Mouse (Mus musculus) limb, embryonic 14.5 days (tissue): ENCODE data around the gene Hist1h2ac. TPM values are rescaled to one million over a fixed set of nuclear protein-coding genes. Genes with fewer than 3 reads are reported as not detected.
A peak's percentile ranks its signal among the peaks of the same experiment; 100 is the strongest.
"Not testable (repeated sequence)": the region's sequence is repeated elsewhere in the genome, so short reads cannot be mapped to it uniquely, and the experiment has no call there.

Experiments used
- ATAC-seq: fragments of 200-750 bp; cut with Nextera tagmentation; 2 replicates; pipeline ENCODE4 v1.8.0; 2017; ENCODE audit warnings: low read depth, moderate number of reproducible peaks, moderate TSS enrichment; ENCODE audit not compliant: low FRiP score
- DNase-seq: peaks from one replicate; pipeline ENCODE4 v3.0.0-alpha.2; 2015; ENCODE audit warnings: low spot score
- H3K27ac ChIP-seq: fragments of 300-500 bp; sonication (generic); replicated peaks from 2 replicates; pipeline ENCODE4 v1.5.1; 2014; ENCODE audit warnings: low read depth, mild to moderate bottlenecking, low read length, moderate library complexity, mixed read lengths
- H3K27me3 ChIP-seq: fragments of 300-500 bp; sonication (generic); 2 replicates; pipeline ENCODE4 v1.6.1; 2014; ENCODE audit warnings: low read length, mixed read lengths; ENCODE audit not compliant: control insufficient read depth, insufficient read depth
- H3K36me3 ChIP-seq: fragments of 300-500 bp; sonication (generic); 2 replicates; pipeline ENCODE4 v1.6.1; 2014; ENCODE audit warnings: mild to moderate bottlenecking, low read length, moderate library complexity, mixed read lengths; ENCODE audit not compliant: control insufficient read depth, insufficient read depth
- H3K4me1 ChIP-seq: fragments of 300-500 bp; sonication (generic); 2 replicates; pipeline ENCODE4 v1.6.1; 2014; ENCODE audit warnings: antibody characterized with exemption, low read length, mixed read lengths; ENCODE audit not compliant: control insufficient read depth, insufficient read depth
- H3K4me2 ChIP-seq: fragments of 300-500 bp; sonication (generic); replicated peaks from 2 replicates; pipeline ENCODE4 v1.6.1; 2014; ENCODE audit warnings: low read depth, mild to moderate bottlenecking, low read length, moderate library complexity; ENCODE audit not compliant: severe bottlenecking
- H3K4me3 ChIP-seq: fragments of 300-500 bp; sonication (generic); replicated peaks from 2 replicates; pipeline ENCODE4 v1.5.1; 2014; ENCODE audit warnings: low read length
- H3K9ac ChIP-seq: fragments of 300-500 bp; sonication (generic); 2 replicates; pipeline ENCODE4 v1.6.1; 2014; ENCODE audit warnings: mild to moderate bottlenecking, low read depth, low read length, moderate library complexity; ENCODE audit not compliant: severe bottlenecking
- H3K9me3 ChIP-seq: fragments of 300-500 bp; sonication (generic); 2 replicates; pipeline ENCODE4 v1.6.1; 2016; ENCODE audit warnings: low read length; ENCODE audit not compliant: control insufficient read depth
- POLR2A ChIP-seq: fragments of 200-500 bp; IDR thresholded peaks from 2 replicates; pipeline ENCODE4 v1.8.0; 2012; ENCODE audit warnings: inconsistent platforms, mild to moderate bottlenecking, moderate library complexity, borderline replicate concordance; ENCODE audit not compliant: insufficient read depth, insufficient read length; ENCODE audit errors: extremely low read depth
- WGBS: fragments of 180-500 bp; shearing (Covaris S2); extraction: QIAGEN DNeasy Blood & Tissue Kit; methylation state at CpG from one replicate; pipeline ENCODE4 v1.1.7; 2014; 5-methylcytosine and 5-hydroxymethylcytosine counted together
- polyA plus RNA-seq, 2 experiments: library from polyadenylated mRNA; depleted of rRNA in 1 of 2; stranded (reverse) in 1 of 2; unstranded in 1 of 2; fragments of >200 nt; fragmentation: Nextera tagmentation in 1 of 2; extraction: Ambion mirVana in 1 of 2; gene quantifications; 2 replicates each; pipeline versions ENCODE4 v1.2.1 to v1.2.3; 2012 to 2014

The Hist1h2ac gene
- polyA plus RNA-seq, 2 experiments: 0.78 to 1.6 TPM

- H3K4me2 ChIP-seq: no peak overlapping the region
- no peak overlapping the region for H3K9ac ChIP-seq
- peaks cover 14% of the 10 kb centered on the region for H3K4me1 ChIP-seq
- TF ChIP-seq POLR2A: no peak
- no peak for ATAC-seq
- no peaks in the 10 kb centered on the region for H3K27me3 ChIP-seq
- DNase-seq: no peak
- H3K9me3 ChIP-seq: no peaks in the 10 kb centered on the region
- H3K27ac ChIP-seq: no peak overlapping the region
- H3K4me3 ChIP-seq: no peak overlapping the region
- 94% methylated on average over 7 of the region's 7 CpGs for WGBS
- no peaks in the 10 kb centered on the region for H3K36me3 ChIP-seq
These were observed 4.2 kb upstream of the Hist1h2ac start for GRCm38 (mm10) chr13:23687907-23688306.

GRCm38 (mm10) chr13:23687181-23687580 is 3.4 kb upstream of the Hist1h2ac start:
- Histone ChIP-seq H3K4me2 (no peak overlapping the region; the same call in 1 of the 2 replicates), H3K9me3 (no peaks in the 10 kb centered on the region), H3K27ac (no peak overlapping the region), H3K27me3 (no peaks in the 10 kb centered on the region), H3K9ac (no peak overlapping the region), H3K4me1 (peaks cover 18% of the 10 kb centered on the region), H3K4me3 (no peak overlapping the region), H3K36me3 (no peaks in the 10 kb centered on the region)
- TF ChIP-seq POLR2A: no peak
- WGBS: 74% methylated on average over 4 of the region's 4 CpGs
- ATAC-seq (no peak), DNase-seq (peak; percentile 29)

- DNase-seq (peak; percentile 29), ATAC-seq (no peak)
- no peaks in the 10 kb centered on the region for H3K36me3 ChIP-seq
- peak overlapping the region; percentile 45 for H3K4me3 ChIP-seq
- TF ChIP-seq POLR2A: no peak
- peak overlapping the region; percentile 97 for H3K27ac ChIP-seq
- H3K4me2 ChIP-seq: peak overlapping the region; percentile 52
- H3K4me1 ChIP-seq: peaks cover 18% of the 10 kb centered on the region
- H3K9ac ChIP-seq: peak overlapping the region; percentile 57
- 48% methylated on average over 4 of the region's 4 CpGs for WGBS
- no peaks in the 10 kb centered on the region for H3K27me3 ChIP-seq
- H3K9me3 ChIP-seq: no peaks in the 10 kb centered on the region
These were observed 2.2 kb upstream of the Hist1h2ac start for GRCm38 (mm10) chr13:23685966-23686365.

- TF ChIP-seq POLR2A: no peak
These were observed 1.5 kb upstream of the Hist1h2ac start for GRCm38 (mm10) chr13:23685121-23685861.

GRCm38 (mm10) chr13:23684295-23684945 is 672 bp upstream of the Hist1h2ac start:
- not testable (repeated sequence) for H3K36me3 ChIP-seq, H3K27me3 ChIP-seq, H3K9me3 ChIP-seq
- ATAC-seq (peak; percentile 5; the same call in 1 of the 2 replicates), DNase-seq (peak; percentile 80)
- Histone ChIP-seq H3K27ac (peak overlapping the region; percentile 97), H3K9ac (peak overlapping the region; percentile 57), H3K4me1 (peaks cover 18% of the 10 kb centered on the region), H3K4me2 (peak overlapping the region; percentile 52), H3K4me3 (peak overlapping the region; percentile 45)
- under 1% methylated on average over 8 of the region's 37 CpGs for WGBS
- TF ChIP-seq POLR2A: peak; percentile 56; the same call in 1 of the 2 replicates

More at GRCm38 (mm10) chr13:23685121-23685861, 1.5 kb upstream of the Hist1h2ac start:
- peak overlapping the region; percentile 97 for H3K27ac ChIP-seq
- no peaks in the 10 kb centered on the region for H3K27me3 ChIP-seq
- peak overlapping the region; percentile 57 for H3K9ac ChIP-seq
- peak overlapping the region; percentile 45 for H3K4me3 ChIP-seq
- 10% methylated on average over 15 of the region's 15 CpGs for WGBS
- no peaks in the 10 kb centered on the region for H3K9me3 ChIP-seq
- H3K36me3 ChIP-seq: no peaks in the 10 kb centered on the region
- peak overlapping the region; percentile 52 for H3K4me2 ChIP-seq
- H3K4me1 ChIP-seq: peaks cover 18% of the 10 kb centered on the region
- ATAC-seq: no peak
- peak; percentile 56 for DNase-seq
